Mouse (Mus musculus): ENCODE measurements at regions not wholly inside any gene's neighbourhood (a gene's known extent, or its start where the extent isn't known, plus 50 kb on each side); places are given as distances from the start of the nearest gene placed in this dataset.
"Not testable (repeated sequence)": the region's sequence is repeated elsewhere in the genome, so short reads cannot be mapped to it uniquely, and the experiment has no call there.

GRCm38 (mm10) chr8:5030651-5031050, 74.5 kb downstream of the Slc10a2 start:
- no peaks in the 10 kb centered on the region for H3K27me3 ChIP-seq (ENCODE audit: insufficient read depth, low read length)
- DNase-seq (ENCODE audit: low spot score): peak; percentile 1
- no peaks in the 10 kb centered on the region for H3K9me3 ChIP-seq (replicated peaks; ENCODE audit: low read length)
- H3K9ac ChIP-seq (ENCODE audit: low read depth, low read length): no peak overlapping the region
- no peaks in the 10 kb centered on the region for H3K36me3 ChIP-seq (ENCODE audit: insufficient read depth, low read length)
- no peak overlapping the region for H3K27ac ChIP-seq
- no peak overlapping the region for H3K4me2 ChIP-seq (ENCODE audit: low read length)
- H3K4me1 ChIP-seq (replicated peaks; ENCODE audit: insufficient read depth, low read length): no peaks in the 10 kb centered on the region
- ATAC-seq (replicated peaks; ENCODE audit: low FRiP score, low read depth): peak; percentile 72
- TF ChIP-seq CTCF (IDR thresholded peaks at IDR 0.05; ENCODE audit: low read depth): no peak
- H3K4me3 ChIP-seq (replicated peaks; ENCODE audit: low read depth, low read length): no peak overlapping the region
- 46% methylated on average over 3 of the region's 3 CpGs for WGBS

GRCm38 (mm10) chr8:5012368-5012767, 92.8 kb downstream of the Slc10a2 start:
- Histone ChIP-seq H3K4me1 (replicated peaks; ENCODE audit: insufficient read depth, low read length) (no peaks in the 10 kb centered on the region), H3K9ac (ENCODE audit: low read depth, low read length) (no peak overlapping the region), H3K36me3 (ENCODE audit: insufficient read depth, low read length) (no peaks in the 10 kb centered on the region), H3K9me3 (replicated peaks; ENCODE audit: low read length) (no peaks in the 10 kb centered on the region), H3K4me3 (replicated peaks; ENCODE audit: low read depth, low read length) (no peak overlapping the region), H3K27ac (no peak overlapping the region), H3K4me2 (ENCODE audit: low read length) (no peak overlapping the region), H3K27me3 (ENCODE audit: insufficient read depth, low read length) (no peaks in the 10 kb centered on the region)
- WGBS: 50% methylated on average over 1 of the region's 1 CpGs
- DNase-seq (ENCODE audit: low spot score): no peak
- TF ChIP-seq CTCF (IDR thresholded peaks at IDR 0.05; ENCODE audit: low read depth): no peak
- no peak for ATAC-seq (replicated peaks; ENCODE audit: low FRiP score, low read depth)

GRCm38 (mm10) chr8:5011771-5012170, 93.4 kb downstream of the Slc10a2 start:
- Histone ChIP-seq H3K4me2 (ENCODE audit: low read length) (no peak overlapping the region), H3K9ac (ENCODE audit: low read depth, low read length) (no peak overlapping the region), H3K27me3 (ENCODE audit: insufficient read depth, low read length) (no peaks in the 10 kb centered on the region), H3K27ac (no peak overlapping the region), H3K9me3 (replicated peaks; ENCODE audit: low read length) (no peaks in the 10 kb centered on the region), H3K4me3 (replicated peaks; ENCODE audit: low read depth, low read length) (no peak overlapping the region), H3K4me1 (replicated peaks; ENCODE audit: insufficient read depth, low read length) (no peaks in the 10 kb centered on the region), H3K36me3 (ENCODE audit: insufficient read depth, low read length) (no peaks in the 10 kb centered on the region)
- 86% methylated on average over 3 of the region's 3 CpGs for WGBS
- no peak for DNase-seq (ENCODE audit: low spot score)
- TF ChIP-seq CTCF (IDR thresholded peaks at IDR 0.05; ENCODE audit: low read depth): no peak
- ATAC-seq (replicated peaks; ENCODE audit: low FRiP score, low read depth): no peak

GRCm38 (mm10) chr8:5003359-5003758, 101.8 kb downstream of the Slc10a2 start:
- H3K36me3 ChIP-seq (ENCODE audit: insufficient read depth, low read length); H3K9me3 ChIP-seq (replicated peaks; ENCODE audit: low read length); H3K27me3 ChIP-seq (ENCODE audit: insufficient read depth, low read length); DNase-seq (ENCODE audit: low spot score); H3K27ac ChIP-seq; H3K4me2 ChIP-seq (ENCODE audit: low read length); ATAC-seq (replicated peaks; ENCODE audit: low FRiP score, low read depth); H3K4me1 ChIP-seq (replicated peaks; ENCODE audit: insufficient read depth, low read length); H3K4me3 ChIP-seq (replicated peaks; ENCODE audit: low read depth, low read length); H3K9ac ChIP-seq (ENCODE audit: low read depth, low read length): not testable (repeated sequence)
- 53% methylated on average over 1 of the region's 1 CpGs for WGBS

All from kidney, postnatal 0 days (tissue).